Mouse (Mus musculus) hindbrain, embryonic 11.5 days (tissue): Measurements from ENCODE around the gene Rsbn1l. TPM values are rescaled to one million over a fixed set of nuclear protein-coding genes. Genes with fewer than 3 reads are reported as not detected.
A peak's percentile ranks its signal among the peaks of the same experiment; 100 is the strongest.

ENCODE experiments used
- ATAC-seq: fragments of 200-750 bp; cut with Nextera tagmentation; 2 replicates; pipeline ENCODE4 v1.8.0; 2017; ENCODE audit warnings: mild to moderate bottlenecking, moderate TSS enrichment, moderate library complexity; ENCODE audit not compliant: low FRiP score
- DNase-seq: peaks from one replicate; pipeline ENCODE4 v3.0.0-alpha.2; 2015; ENCODE audit warnings: low spot score
- H3K27ac ChIP-seq: fragments of 300-500 bp; sonication (generic); 2 replicates; pipeline ENCODE4 v1.5.1; 2014; ENCODE audit warnings: mild to moderate bottlenecking, low read depth, low read length
- H3K27me3 ChIP-seq: fragments of 300-500 bp; sonication (generic); 2 replicates; pipeline ENCODE4 v1.6.1; 2014; ENCODE audit warnings: mild to moderate bottlenecking, low read length, moderate library complexity, mixed read lengths; ENCODE audit not compliant: control insufficient read depth, insufficient read depth
- H3K36me3 ChIP-seq: fragments of 300-500 bp; sonication (generic); 2 replicates; pipeline ENCODE4 v1.6.1; 2014; ENCODE audit warnings: mild to moderate bottlenecking, low read length, moderate library complexity, mixed read lengths; ENCODE audit not compliant: control insufficient read depth, insufficient read depth
- H3K4me1 ChIP-seq: fragments of 300-500 bp; sonication (generic); replicated peaks from 2 replicates; pipeline ENCODE4 v1.6.1; 2014; ENCODE audit warnings: low read length, mixed read lengths; ENCODE audit not compliant: control insufficient read depth, insufficient read depth
- H3K4me2 ChIP-seq: fragments of 300-500 bp; sonication (generic); replicated peaks from 2 replicates; pipeline ENCODE4 v1.6.1; 2014; ENCODE audit warnings: mild to moderate bottlenecking, low read depth, low read length
- H3K4me3 ChIP-seq: fragments of 300-500 bp; sonication (generic); 2 replicates; pipeline ENCODE4 v1.5.1; 2014; ENCODE audit warnings: low read depth, low read length
- H3K9ac ChIP-seq: fragments of 300-500 bp; sonication (generic); 2 replicates; pipeline ENCODE4 v1.6.1; 2014; ENCODE audit warnings: low read depth, low read length
- H3K9me3 ChIP-seq: fragments of 300-500 bp; sonication (generic); 2 replicates; pipeline ENCODE4 v1.6.1; 2016; ENCODE audit warnings: low read length; ENCODE audit not compliant: control insufficient read depth
- WGBS: fragments of 180-500 bp; shearing (Covaris S2); extraction: QIAGEN DNeasy Blood & Tissue Kit; methylation state at CpG from one replicate; pipeline ENCODE4 v1.1.7; 2014; 5-methylcytosine and 5-hydroxymethylcytosine counted together
- polyA plus RNA-seq: library from polyadenylated mRNA; unstranded; fragments of >200 nt; fragmentation: Nextera tagmentation; extraction: Ambion mirVana; gene quantifications from 2 replicates; pipeline ENCODE4 v1.2.1, GENCODE M21; 2014

Gene Rsbn1l
- polyA plus RNA-seq, 1 experiment from 2014 or later = 7.3 TPM

GRCm38 (mm10) chr5:20904647-20905046 is 51.6 kb downstream of the Rsbn1l start:
- no peak overlapping the region for H3K9ac ChIP-seq
- no peak overlapping the region for H3K27ac ChIP-seq
- ATAC-seq (no peak), DNase-seq (no peak)
- no peak overlapping the region for H3K4me3 ChIP-seq
- peaks cover 2% of the 10 kb centered on the region; the same call in 1 of the 2 replicates for H3K36me3 ChIP-seq
- H3K4me1 ChIP-seq = no peaks in the 10 kb centered on the region
- H3K9me3 ChIP-seq = no peaks in the 10 kb centered on the region
- 89% methylated on average over 2 of the region's 2 CpGs for WGBS
- H3K27me3 ChIP-seq = no peaks in the 10 kb centered on the region
- H3K4me2 ChIP-seq = no peak overlapping the region

GRCm38 (mm10) chr5:20897446-20898167 is 58.6 kb downstream of the Rsbn1l start:
- H3K4me3 ChIP-seq = no peak overlapping the region
- H3K27ac ChIP-seq = no peak overlapping the region
- H3K9me3 ChIP-seq = no peaks in the 10 kb centered on the region
- ATAC-seq (no peak), DNase-seq (no peak)
- WGBS = 91% methylated on average over 2 of the region's 2 CpGs
- no peaks in the 10 kb centered on the region for H3K27me3 ChIP-seq
- H3K4me2 ChIP-seq = no peak overlapping the region
- no peaks in the 10 kb centered on the region for H3K36me3 ChIP-seq
- no peaks in the 10 kb centered on the region for H3K4me1 ChIP-seq
- H3K9ac ChIP-seq = no peak overlapping the region

- no peak overlapping the region for H3K27ac ChIP-seq
- no peak for ATAC-seq
Measured at GRCm38 (mm10) chr5:20884036-20884620, 72.1 kb downstream of the Rsbn1l start.

GRCm38 (mm10) chr5:20881915-20882800 is 74.0 kb downstream of the Rsbn1l start, which contains the start of the genes Phtf2 and Tmem60:
Gene Phtf2 (minus strand): TSS chr5:20882124.
Gene Tmem60 (plus strand): TSS chr5:20882191.
- peak within 1 kb of the TSS; percentile 85 for H3K4me3 ChIP-seq
- peak within 1 kb of the TSS; percentile 96 for H3K27ac ChIP-seq
- DNase-seq = peak; percentile 98
- H3K4me2 ChIP-seq = peak within 1 kb of the TSS; percentile 67
- H3K4me1 ChIP-seq = no peaks in the 10 kb centered on the region
- no peaks in the 10 kb centered on the region for H3K27me3 ChIP-seq
- ATAC-seq = peak; percentile 99
- H3K9me3 ChIP-seq = no peaks in the 10 kb centered on the region
- no peaks in the 10 kb centered on the region for H3K36me3 ChIP-seq
- H3K9ac ChIP-seq = peak within 1 kb of the TSS; percentile 84
- under 1% methylated on average over 78 of the region's 94 CpGs for WGBS

More at GRCm38 (mm10) chr5:20884036-20884620, 72.1 kb downstream of the Rsbn1l start:
- Histone ChIP-seq H3K4me1 (no peaks in the 10 kb centered on the region), H3K27me3 (no peaks in the 10 kb centered on the region), H3K9me3 (no peaks in the 10 kb centered on the region), H3K4me3 (no peak overlapping the region), H3K4me2 (no peak overlapping the region), H3K9ac (no peak overlapping the region), H3K36me3 (no peaks in the 10 kb centered on the region)
- 82% methylated on average over 4 of the region's 4 CpGs for WGBS
- DNase-seq = no peak

GRCm38 (mm10) chr5:20880797-20881775 is 75.1 kb downstream of the Rsbn1l start:
- H3K4me1 ChIP-seq = no peaks in the 10 kb centered on the region
- ATAC-seq (no peak; the same call in 1 of the 2 replicates), DNase-seq (peak; percentile 68)
- H3K27me3 ChIP-seq = no peaks in the 10 kb centered on the region
- no peaks in the 10 kb centered on the region for H3K36me3 ChIP-seq
- H3K9ac ChIP-seq = peak overlapping the region; percentile 84
- peak overlapping the region; percentile 54 for H3K4me2 ChIP-seq
- peak overlapping the region; percentile 85 for H3K4me3 ChIP-seq
- H3K27ac ChIP-seq = peak overlapping the region; percentile 96
- H3K9me3 ChIP-seq = no peaks in the 10 kb centered on the region
- WGBS = 4% methylated on average over 35 of the region's 64 CpGs

- DNase-seq = no peak
- H3K4me2 ChIP-seq = peak overlapping the region; percentile 54
- no peaks in the 10 kb centered on the region for H3K27me3 ChIP-seq
- no peak overlapping the region for H3K9ac ChIP-seq
- H3K4me1 ChIP-seq = no peaks in the 10 kb centered on the region
- 82% methylated on average over 2 of the region's 2 CpGs for WGBS
- no peaks in the 10 kb centered on the region for H3K9me3 ChIP-seq
- no peak for ATAC-seq
- H3K27ac ChIP-seq = no peak overlapping the region
- H3K36me3 ChIP-seq = no peaks in the 10 kb centered on the region
- H3K4me3 ChIP-seq = peak overlapping the region; percentile 85; the same call in 1 of the 2 replicates
Measured at GRCm38 (mm10) chr5:20880386-20880785, 75.8 kb downstream of the Rsbn1l start.

- no peak for DNase-seq
Measured at GRCm38 (mm10) chr5:20876934-20877426, 79.2 kb downstream of the Rsbn1l start.

More at GRCm38 (mm10) chr5:20876934-20877426, 79.2 kb downstream of the Rsbn1l start:
- Histone ChIP-seq H3K36me3 (no peaks in the 10 kb centered on the region), H3K27ac (no peak overlapping the region), H3K9me3 (no peaks in the 10 kb centered on the region), H3K4me3 (no peak overlapping the region), H3K9ac (no peak overlapping the region), H3K4me2 (no peak overlapping the region), H3K4me1 (no peaks in the 10 kb centered on the region), H3K27me3 (no peaks in the 10 kb centered on the region)
- no peak for ATAC-seq
- WGBS = 82% methylated on average over 1 of the region's 1 CpGs
